In genomic region chr1:150591253-150591652, GRCm38 (mm10) we compare ENCODE assay signal across 9 mouse cellular contexts.
DNase-seq lines count a peak whose midpoint lies in the region; ATAC-seq and TF ChIP-seq lines count a peak whose summit lies in the region.
"Had no signal": no experiment of that assay in that cellular context is flagged by ENCODE, and none has a peak within 500 bp of the region (broad histone marks: within the 10 kb centered on the region; RNA-seq: fewer than 3 reads in every experiment).

No protein-coding gene starts in this region.

- DNase-seq in gastrocnemius, adult 18-20 months (ENCODE audit: low spot score): peak; percentile 52
- no peak for DNase-seq in gastrocnemius, postnatal 25 days
- peak; percentile 38 for DNase-seq in A20 (ENCODE audit: low read depth, low spot score)
- DNase-seq in brain, adult 2 months (ENCODE audit: low read depth, low spot score): peak; percentile 63
- peak; percentile 8 to 75 for DNase-seq in layer of hippocampus, adult 18-20 months (ENCODE audit: low spot score in 2 of 2)
- DNase-seq in lung, postnatal 14 days: peak; percentile 74
- peak; percentile 32 for DNase-seq in stomach, postnatal 0 days (ENCODE audit: low spot score)

- peak; percentile 31; the same call in 1 of the 2 replicates for ATAC-seq in forebrain, embryonic 16.5 days
- no peak for ATAC-seq in stomach, postnatal 0 days (ENCODE audit: low FRiP score, low TSS enrichment)

- H3K27me3 ChIP-seq in forebrain, embryonic 16.5 days (replicated peaks; ENCODE audit: control insufficient read depth, insufficient read depth, low read length): no peaks in the 10 kb centered on the region
- no peaks in the 10 kb centered on the region for H3K27me3 ChIP-seq in stomach, postnatal 0 days (ENCODE audit: control insufficient read depth, insufficient read depth, low read length)
- H3K27me3 ChIP-seq: stomach, embryonic 15.5 days had no signal

- no peaks in the 10 kb centered on the region for H3K4me1 ChIP-seq in forebrain, embryonic 16.5 days (replicated peaks; ENCODE audit: control insufficient read depth, insufficient read depth, low read length)
- no peaks in the 10 kb centered on the region for H3K4me1 ChIP-seq in stomach, postnatal 0 days (replicated peaks; ENCODE audit: control insufficient read depth, insufficient read depth)
- H3K4me1 ChIP-seq: stomach, embryonic 15.5 days had no signal

- H3K4me2 ChIP-seq in forebrain, embryonic 16.5 days (ENCODE audit: low read length): no peak overlapping the region
- H3K4me2 ChIP-seq in stomach, postnatal 0 days (replicated peaks; ENCODE audit: low read depth): no peak overlapping the region
- H3K4me2 ChIP-seq: stomach, embryonic 15.5 days had no signal

- 34% methylated on average over 2 of the region's 2 CpGs for WGBS in forebrain, embryonic 16.5 days
- 20% methylated on average over 2 of the region's 2 CpGs for WGBS in stomach, postnatal 0 days

- TF ChIP-seq CTCF in stomach, postnatal 0 days (IDR thresholded peaks at IDR 0.05; ENCODE audit: low read depth): peak; percentile 85

- no peak for TF ChIP-seq EP300 in stomach, postnatal 0 days (optimal IDR thresholded peaks at IDR 0.05)

- H3K36me3 ChIP-seq in forebrain, embryonic 16.5 days (ENCODE audit: control insufficient read depth, insufficient read depth): no peaks in the 10 kb centered on the region
- H3K36me3 ChIP-seq in stomach, postnatal 0 days (ENCODE audit: control insufficient read depth, insufficient read depth, low read length): no peaks in the 10 kb centered on the region
- H3K36me3 ChIP-seq: stomach, embryonic 15.5 days had no signal

- H3K9ac ChIP-seq in forebrain, embryonic 16.5 days (replicated peaks; ENCODE audit: low read depth, low read length): no peak overlapping the region
- H3K9ac ChIP-seq in stomach, postnatal 0 days (ENCODE audit: low read length): no peak overlapping the region
- H3K9ac ChIP-seq: stomach, embryonic 15.5 days had no signal

- H3K9me3 ChIP-seq in forebrain, embryonic 16.5 days (ENCODE audit: control insufficient read depth, low read length): no peaks in the 10 kb centered on the region
- no peaks in the 10 kb centered on the region for H3K9me3 ChIP-seq in stomach, postnatal 0 days (ENCODE audit: control insufficient read depth, low read length)
- H3K9me3 ChIP-seq: stomach, embryonic 15.5 days had no signal

- no peak overlapping the region for H3K4me3 ChIP-seq in forebrain, embryonic 16.5 days (replicated peaks; ENCODE audit: low read length)
- no peak overlapping the region for H3K4me3 ChIP-seq in stomach, postnatal 0 days (ENCODE audit: low read depth, low read length)
- H3K4me3 ChIP-seq: stomach, embryonic 15.5 days had no signal

- H3K27ac ChIP-seq in forebrain, embryonic 16.5 days (ENCODE audit: low read length): no peak overlapping the region
- H3K27ac ChIP-seq in stomach, postnatal 0 days (replicated peaks): no peak overlapping the region
- H3K27ac ChIP-seq: stomach, embryonic 15.5 days had no signal
